Mouse (Mus musculus) bone marrow macrophage, adult 2 months (primary cell): ENCODE results near the gene Arhgap11a.

Experiments used
- CTCF ChIP-seq: IDR thresholded peaks from 2 replicates; pipeline ENCODE4 v1.5.1; 2012; ENCODE audit warnings: low read depth, mild to moderate bottlenecking, low read length, moderate library complexity
- POLR2A ChIP-seq: IDR thresholded peaks from 2 replicates; pipeline ENCODE4 v1.6.1; 2012; ENCODE audit warnings: mild to moderate bottlenecking, low read depth, low read length, borderline replicate concordance

GRCm38 (mm10) chr2:113807640-113808039 lies 40.8 kb downstream of the Arhgap11a start:
- TF ChIP-seq CTCF (peak; percentile 88), POLR2A (no peak)
